Mouse (Mus musculus): ENCODE data around the gene Cpne1.
"Not testable (repeated sequence)": the region's sequence is repeated elsewhere in the genome, so short reads cannot be mapped to it uniquely, and the experiment has no call there.

The Cpne1 gene

DNA sequence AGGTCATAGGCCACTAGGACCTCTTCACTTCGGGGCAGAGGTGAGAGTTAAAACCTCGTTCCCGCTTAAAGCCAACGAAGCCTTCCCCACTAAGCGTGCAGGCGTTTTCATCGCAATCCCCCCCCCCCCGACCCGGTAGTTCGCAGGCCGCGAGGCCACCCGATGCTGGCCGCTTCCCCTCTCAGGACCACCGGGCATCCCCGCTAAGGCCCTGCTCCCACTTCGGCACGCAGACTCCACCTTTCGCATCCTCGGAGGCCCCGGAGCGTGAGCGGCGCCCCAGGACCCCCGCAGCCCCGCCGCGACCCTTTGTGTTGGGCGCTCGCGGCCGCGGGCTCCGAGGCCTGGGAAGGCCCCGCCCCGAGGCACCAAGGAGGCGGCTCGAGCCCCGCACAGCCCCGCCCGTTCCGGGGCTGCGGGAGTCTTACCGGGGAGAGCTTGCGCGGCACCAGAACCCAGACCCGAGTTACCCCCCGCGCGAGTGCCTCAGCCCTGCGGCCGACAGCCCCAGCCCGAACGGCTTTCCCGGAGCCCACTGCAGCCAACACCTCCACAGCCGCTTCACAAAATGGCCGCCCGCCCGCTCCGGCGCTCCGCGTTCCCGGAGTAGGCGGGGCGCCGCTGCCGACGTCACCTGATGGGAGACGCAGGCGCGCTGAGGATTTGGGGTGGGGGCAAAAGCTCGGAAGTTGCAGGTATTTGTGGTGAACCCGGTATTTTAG, at the start of gene Cpne1, which contains the start of gene Rbm12:
TSS of gene Cpne1 (minus strand) at position 608 of the 722 bp plus-strand sequence.
TSS of gene Rbm12 (minus strand) at position 621 of the 722 bp plus-strand sequence.
- peak; percentile 90 to 92 for DNase-seq (ENCODE audit: low spot score in 2 of 2)

DNA sequence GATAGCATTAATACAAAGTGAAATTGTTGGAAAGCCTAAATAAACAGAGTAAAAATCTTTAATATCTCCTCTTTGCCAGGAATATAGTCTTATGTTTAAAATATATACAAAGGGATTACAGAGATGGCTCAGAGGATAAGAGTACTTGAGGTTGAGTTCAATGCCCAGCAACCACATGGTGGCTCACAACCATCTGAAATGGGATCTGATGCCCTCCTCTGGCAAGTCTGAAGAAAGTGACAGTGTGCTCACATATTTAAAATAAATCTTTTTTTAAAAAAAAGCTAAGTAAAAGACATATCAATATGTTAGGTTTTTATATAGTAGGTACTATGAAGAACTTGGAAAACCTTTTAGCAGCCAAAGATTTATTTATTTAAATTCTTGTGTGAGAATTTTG, 39.8 kb upstream of the Cpne1 start:
- no peak for DNase-seq (ENCODE audit: low spot score in 2 of 2)

DNA sequence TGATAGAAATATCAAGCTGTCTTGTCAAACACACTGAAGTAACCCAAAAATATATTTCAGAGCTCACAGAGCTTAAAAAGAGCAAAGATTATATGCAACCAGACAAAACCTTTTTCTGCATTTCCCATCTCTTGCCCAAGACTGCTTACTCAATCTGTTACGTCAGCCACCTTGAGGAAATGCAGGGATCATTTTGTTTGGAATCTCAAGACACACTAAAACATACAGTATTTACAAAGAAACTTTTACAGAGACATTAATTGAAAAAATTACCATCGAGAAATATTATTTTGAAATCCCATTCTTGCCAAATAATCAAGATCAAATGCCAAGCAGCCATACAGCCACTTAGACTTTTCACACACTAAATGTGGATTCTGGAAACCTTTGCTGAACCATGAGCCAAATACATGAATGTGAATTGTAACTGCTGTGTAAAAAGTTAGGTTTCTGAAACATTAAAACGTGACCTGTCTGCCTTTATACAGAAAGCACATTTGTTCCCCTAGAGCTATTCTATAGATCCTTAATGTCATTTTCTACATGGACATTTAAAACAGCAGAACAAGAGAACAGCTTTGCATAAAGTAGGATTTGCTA, 35.7 kb upstream of the Cpne1 start:
- DNase-seq (ENCODE audit: low spot score in 2 of 2) = no peak

DNA sequence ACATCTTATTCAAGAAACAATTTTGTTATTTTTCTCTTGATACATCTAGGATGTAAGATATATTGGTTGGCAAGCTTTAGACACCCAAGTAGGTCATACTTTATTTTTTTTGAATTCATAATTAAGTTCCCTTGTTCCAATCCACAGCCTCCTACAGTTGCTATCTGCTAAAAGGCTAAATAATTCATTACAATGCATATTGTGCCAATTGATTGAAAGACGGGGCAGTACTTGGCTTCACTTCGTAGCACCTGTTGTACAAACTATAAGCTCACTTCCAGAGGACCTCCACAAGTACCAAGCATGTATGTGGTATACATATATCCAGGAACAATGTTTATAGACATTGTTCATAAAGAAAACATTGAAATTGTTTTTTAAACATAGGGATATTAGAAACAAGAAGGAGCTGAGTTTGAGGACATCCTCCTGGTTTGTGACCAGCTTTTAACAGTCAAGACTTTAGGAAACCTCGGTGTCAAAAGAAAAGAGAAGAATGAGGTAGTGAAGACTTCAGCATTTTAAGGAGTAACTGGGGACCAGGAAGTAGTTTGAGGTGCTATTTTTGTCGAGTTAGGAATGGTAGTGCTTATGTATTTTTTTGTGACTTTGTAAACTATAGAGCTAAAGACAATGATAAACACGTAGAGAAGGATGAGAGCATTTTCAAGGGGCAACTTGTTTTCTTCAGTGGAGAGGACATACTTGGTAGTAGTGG, 34.7 kb upstream of the Cpne1 start:
- DNase-seq (ENCODE audit: low spot score in 2 of 2) = no peak

DNA sequence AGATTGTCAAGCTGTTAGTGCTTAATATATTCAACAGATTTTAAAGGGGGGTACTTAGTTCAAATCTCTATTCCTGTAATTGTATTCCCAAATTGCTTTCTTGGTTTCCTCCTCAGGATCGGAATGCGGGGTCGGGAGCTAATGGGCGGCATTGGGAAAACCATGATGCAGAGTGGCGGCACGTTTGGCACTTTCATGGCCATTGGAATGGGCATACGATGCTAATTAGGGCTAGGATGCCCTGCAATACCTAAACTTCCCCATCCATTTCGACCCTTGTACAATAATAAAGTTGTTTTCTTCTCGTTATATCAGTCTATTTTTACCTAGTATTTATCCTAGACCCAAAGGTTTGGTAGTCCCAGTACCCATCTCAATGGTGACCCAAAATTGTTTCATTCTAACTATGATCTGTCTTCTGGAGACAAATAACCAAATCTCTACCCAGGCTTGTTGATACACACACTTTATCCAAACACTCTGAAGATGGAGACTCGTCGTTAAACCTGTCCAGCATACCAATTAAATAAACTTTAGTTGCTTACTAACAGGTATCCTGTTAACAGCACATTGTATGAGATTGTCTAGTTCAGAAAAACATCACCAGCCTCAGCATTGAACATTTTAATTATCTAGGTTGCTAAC, 33.8 kb upstream of the Cpne1 start:
- DNase-seq (ENCODE audit: low spot score in 2 of 2) = no peak

DNA sequence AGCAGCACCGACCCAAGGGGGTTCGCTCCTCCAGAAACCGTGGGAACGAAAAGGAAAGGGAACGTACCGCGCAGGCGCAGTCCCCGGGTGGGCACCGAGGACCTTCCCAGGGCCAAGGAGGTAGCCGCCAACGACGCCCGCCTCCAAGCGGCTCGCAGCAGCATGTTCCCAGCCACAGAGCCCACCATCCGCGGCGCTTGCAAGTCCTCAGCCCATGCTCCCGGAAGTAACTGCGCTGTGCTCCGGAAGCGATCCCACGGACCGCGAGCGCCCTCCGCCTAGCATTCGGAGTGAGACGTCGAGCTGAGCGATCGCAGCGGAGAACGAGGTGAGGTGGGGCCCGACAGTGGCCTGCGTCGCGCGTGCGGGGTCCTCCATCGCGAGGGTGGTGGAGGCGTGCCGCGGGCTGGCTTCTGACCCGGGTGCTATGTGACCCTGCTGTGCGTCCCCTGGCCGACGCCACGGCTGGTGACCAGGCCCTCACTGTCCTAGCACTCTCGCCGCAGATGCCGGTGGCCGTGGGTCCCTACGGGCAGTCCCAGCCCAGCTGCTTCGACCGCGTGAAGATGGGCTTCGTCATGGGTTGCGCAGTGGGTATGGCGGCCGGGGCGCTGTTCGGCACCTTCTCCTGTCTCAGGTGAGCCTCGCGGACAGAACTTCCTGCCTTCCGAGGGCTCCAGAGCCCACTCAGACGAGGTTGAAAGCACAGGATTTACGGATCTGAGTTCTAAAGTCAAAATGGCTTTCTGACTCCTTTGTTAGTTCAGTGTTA, 32.4 kb upstream of the Cpne1 start, which contains the start of the genes Romo1 and Nfs1:
TSS of gene Romo1 (plus strand) at position 87 of the 772 bp plus-strand sequence.
TSS of gene Nfs1 (minus strand) at position 234 of the 772 bp plus-strand sequence.
- peak; percentile 94 for DNase-seq (ENCODE audit: low spot score in 2 of 2)

DNA sequence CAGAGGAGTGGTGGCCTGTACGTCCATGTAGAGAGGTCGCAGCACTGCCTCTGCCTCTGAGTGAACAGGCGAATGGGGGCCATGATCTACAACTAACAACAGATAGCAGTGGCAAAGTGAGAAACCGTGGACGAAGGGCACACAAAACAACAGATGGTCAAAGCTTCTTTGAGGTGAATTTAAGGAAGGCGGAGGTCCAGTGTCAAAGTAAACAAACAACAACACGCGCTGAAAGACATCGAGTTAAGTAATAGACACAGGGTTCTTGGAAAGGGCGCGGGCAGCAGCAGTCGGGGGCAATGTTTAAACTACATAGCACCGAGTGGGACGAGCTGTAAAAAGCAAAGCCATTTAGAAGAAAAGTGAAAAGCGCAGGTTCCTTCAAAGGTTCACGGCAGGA, 31.6 kb upstream of the Cpne1 start:
- peak in 1 of 2 experiments; percentile 4 for DNase-seq (ENCODE audit: low spot score in 2 of 2)

DNA sequence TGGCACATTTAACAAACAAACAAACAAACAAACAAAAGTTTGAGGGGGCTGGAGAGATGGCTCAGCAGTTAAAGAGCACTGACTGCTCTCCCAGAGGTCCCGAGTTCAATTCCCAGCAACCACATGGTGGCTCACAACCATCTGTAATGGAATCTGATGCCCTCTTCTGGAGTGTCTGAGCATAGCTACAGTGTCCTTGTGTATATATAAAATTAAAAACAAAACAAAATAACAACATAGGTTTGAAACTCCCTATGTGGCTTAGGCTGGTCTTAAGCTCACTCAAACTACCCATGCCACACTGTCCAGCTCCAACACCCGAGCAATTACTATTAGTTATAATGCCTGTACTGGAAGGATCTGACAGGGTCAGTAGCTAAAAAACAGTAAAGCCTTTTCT, 31.1 kb upstream of the Cpne1 start:
- no peak for DNase-seq (ENCODE audit: low spot score in 2 of 2)

DNA sequence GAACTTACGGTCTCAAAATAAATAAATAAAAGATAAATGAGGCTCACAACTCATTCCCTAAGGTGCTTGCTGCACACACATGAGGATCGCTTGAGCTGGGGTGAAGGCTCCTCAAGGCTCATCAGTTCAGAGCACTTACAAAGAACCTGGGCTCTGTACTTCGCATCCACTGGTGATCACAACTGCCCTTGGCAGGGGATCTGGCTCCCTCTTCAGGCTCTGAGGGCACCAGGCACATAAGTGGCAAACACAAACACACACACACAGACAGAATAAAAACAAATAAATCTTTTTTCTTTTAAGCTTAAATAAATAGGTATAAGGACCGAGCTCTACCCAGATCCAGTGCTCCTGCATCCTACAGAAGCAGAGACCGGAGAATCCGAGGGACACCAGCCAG, 23.9 kb upstream of the Cpne1 start:
- no peak for DNase-seq (ENCODE audit: low spot score in 2 of 2)

DNA sequence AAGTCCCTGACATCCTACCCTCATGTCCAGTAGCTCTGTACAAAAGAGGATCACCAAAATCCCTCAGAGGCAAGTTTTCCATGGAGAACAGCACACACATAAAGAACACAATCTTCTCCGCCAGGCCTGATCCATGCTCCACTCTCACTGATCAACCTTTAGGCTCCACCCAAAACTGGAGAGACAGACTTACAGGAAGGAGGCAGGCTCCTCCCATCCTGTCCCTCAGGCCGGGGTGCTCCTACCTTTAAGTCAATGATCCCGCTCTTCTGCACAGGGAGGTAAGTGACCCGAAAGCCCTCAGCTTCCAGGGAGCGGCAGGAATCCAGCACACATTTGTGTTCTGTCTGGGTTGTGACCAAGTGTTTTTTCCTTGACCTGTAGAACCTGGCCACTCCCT, 22.4 kb upstream of the Cpne1 start:
- DNase-seq (ENCODE audit: low spot score in 2 of 2) = no peak

DNA sequence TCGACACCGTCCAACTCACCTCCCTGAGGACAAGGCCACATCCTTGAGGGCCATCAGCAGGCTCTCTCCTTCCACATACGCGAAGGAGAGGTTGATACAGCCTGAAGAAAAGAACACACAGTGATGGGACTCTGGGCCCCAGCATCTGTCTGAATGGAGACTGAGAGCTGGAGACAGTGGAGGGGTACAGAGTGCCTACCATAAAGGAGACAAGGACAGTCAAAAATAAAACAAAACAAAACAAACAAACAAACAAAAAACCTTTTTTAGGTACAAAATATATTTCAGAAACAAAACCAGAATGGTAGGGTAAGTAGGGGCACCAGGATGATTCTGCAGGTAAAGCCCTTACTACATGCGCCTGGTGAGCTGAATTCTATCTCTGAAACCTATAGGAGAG, 15.2 kb upstream of the Cpne1 start, which contains the start of gene Gm28036:
TSS of gene Gm28036 (minus strand) at position 101 of the 400 bp plus-strand sequence.
- no peak for DNase-seq (ENCODE audit: low spot score in 2 of 2)

DNA sequence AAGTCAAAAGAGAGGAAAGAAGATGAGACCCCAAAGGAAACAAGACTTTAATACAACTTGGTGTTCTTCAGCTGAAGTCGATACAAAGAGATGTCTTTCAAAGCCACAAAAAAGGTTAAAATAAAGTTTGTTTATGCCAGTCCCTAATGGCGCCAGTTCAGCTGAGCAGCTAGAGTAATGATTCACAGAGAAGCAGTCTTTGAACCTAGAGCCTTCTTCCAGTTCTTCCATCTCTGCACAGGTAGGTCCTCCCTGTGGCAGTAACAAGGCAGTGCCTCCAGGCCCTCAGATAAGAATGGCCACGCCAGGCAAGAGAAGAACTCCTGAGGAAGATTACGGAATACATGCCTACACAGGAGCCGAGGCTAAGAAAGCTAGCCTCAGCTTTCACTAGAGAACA, 12.0 kb upstream of the Cpne1 start:
- DNase-seq (ENCODE audit: low spot score in 2 of 2) = no peak

DNA sequence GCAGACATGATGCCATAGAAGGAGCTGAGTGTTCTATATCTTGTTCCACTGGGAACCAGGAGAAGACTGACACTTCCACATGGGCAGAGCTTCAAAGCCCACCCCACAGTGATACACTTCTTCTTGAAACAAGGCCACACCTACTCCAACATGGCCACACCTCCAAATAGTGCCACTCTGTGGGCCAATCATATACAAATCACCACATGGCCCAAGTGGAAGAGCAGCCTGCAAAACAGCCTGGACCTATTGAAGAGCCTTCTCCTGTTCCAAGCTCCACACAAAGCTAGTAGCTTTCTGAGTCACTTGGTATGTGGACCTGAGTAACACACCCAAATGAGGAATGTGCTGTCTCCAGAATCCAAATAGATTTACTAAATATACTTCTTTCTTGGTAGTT, 7.8 kb upstream of the Cpne1 start:
- no peak for DNase-seq (ENCODE audit: low spot score in 2 of 2)

DNA sequence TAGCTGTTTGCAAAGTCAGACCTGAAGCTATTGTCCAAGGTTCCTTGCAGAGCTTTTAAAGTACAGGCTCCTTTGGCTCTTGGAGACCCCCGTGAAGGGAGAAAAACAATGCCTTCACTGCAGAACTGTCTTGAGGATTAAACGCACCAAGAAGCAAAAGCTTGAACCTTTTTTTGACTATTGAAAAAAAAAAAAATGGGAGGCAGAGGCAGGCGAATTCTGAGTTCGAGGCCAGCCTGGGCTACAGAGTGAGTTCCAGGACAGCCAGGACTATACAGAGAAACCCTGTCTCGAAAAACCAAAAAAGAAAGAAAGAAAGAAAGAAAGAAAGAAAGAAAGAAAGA, 287 bp upstream of the Cpne1 start:
- not testable (repeated sequence) for DNase-seq (ENCODE audit: low spot score in 2 of 2)

DNA sequence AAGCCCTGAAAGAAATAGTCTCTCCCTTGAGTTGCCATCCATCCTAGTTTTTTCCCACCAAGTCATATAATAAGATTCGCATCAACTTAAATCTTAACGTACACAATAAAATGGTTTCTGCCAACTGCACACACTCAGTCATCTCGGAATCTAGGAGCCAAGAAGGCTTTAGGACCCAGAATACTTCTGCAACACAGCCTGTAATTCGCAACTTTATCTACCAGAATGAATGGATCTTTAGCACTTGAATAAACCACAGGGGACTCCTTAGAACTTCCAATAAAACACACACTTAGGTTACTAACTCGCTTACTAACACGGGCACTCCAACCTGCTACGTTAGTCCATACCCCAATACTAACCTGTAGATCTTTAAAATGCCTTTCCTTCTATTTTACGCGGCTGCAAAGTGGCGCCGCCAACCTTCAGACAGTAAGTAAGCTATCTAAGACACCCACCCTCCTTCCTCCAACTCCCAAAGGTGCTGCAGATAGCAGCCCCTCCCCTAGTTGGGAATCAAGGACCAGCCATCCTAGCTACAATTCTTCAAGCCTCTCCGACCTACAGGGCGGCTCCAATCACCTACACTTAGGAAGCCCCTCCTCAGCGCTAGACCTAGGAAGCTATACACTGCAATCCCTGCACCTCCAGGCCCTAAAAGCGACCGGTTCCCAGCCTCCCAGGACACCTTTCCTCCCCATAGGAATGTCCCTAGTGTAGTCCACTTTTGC, 973 bp downstream of the Cpne1 start:
- DNase-seq (ENCODE audit: low spot score in 2 of 2) = peak; percentile 29 to 32

DNA sequence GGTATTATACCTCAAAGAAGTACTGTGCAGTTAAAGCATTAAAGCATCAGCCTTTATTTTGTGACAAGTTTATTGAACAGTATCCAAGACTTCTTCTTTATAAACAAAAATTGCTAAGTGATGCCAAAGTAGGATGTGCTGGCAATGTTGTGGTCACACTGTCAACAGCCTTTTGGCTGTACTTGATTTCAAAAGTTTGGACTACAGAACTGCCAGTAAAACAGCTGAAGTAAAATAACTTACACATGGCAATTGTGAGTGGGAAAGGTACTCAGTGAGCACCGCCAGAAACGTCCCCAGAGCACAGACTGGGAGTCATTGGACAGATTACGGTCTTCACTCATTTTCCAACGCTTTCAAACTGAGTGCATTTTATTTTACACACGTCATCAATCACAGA, 19.8 kb downstream of the Cpne1 start:
- DNase-seq (ENCODE audit: low spot score in 2 of 2) = no peak

DNA sequence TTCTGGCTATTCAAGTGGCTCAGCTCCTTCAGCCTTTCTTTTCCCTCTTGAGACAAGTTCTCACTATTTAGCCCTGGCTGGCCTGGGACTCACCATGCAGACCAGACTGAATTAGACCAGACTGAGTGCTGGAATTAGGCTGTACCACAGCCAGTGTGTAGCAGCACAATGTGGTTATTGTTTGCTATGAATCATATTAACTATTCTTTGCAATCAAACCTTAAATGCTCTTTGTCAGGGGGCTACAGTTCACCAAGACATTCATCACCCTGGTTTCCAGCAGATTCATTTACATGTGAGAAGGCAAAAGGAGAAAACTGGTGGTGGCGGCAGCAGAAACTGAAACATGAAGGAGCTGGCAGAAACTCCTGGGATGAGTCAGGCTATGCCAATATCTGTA, 22.0 kb downstream of the Cpne1 start:
- DNase-seq (ENCODE audit: low spot score in 2 of 2) = peak in 1 of 2 experiments; percentile 44

DNA sequence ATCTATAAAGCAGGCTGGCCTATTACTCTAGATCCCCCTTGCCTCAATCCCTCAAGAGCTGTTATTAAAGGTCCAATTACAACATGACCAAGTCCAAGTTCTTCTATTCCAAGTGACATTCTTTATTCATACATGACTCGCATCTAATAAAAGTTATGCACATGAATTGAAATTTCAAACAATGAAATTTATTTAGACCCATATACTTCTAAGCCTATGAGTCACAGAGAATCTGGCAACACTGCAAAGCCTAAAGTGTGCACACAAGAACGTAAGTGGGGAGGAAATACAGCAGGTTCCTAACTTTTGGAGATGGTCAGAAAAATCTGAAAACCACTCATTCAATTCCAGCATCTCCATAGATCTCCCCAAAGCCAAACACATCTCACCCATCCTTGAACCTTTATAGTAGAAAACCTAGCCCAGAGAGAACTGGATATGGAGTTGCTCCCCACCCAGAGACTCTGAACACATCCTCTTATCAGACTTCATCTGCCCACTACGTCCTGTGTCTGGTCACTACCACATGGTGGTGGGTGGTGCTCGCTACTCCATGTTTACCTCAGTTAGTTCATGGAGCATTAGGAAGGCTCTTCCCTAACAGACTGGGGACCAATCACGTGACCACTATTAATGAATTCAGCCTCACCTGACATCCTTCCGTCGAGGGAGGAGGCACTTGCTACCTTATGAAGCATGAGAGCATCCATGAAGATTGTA, 24.2 kb downstream of the Cpne1 start:
- DNase-seq (ENCODE audit: low spot score in 2 of 2) = no peak

DNA sequence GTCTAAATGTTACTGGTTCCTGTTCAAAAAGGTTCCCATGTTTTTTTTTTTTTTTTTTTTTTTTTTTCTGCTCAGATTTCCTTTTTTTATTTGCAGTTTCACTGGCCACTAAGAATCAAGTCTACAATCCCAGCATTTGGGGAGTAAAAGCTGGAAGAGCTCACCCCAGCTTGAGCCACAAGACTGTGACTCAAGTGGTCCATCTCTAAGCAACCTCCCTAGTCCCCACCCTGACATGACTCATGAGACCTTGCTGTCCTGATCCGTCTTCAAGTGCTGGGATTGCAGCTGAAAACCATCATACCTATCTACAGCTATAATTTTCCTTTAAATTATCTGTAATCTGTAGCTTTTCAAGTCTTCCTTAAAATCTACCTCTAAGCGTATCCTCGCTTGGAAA, 27.2 kb downstream of the Cpne1 start:
- DNase-seq (ENCODE audit: low spot score in 2 of 2) = no peak

DNA sequence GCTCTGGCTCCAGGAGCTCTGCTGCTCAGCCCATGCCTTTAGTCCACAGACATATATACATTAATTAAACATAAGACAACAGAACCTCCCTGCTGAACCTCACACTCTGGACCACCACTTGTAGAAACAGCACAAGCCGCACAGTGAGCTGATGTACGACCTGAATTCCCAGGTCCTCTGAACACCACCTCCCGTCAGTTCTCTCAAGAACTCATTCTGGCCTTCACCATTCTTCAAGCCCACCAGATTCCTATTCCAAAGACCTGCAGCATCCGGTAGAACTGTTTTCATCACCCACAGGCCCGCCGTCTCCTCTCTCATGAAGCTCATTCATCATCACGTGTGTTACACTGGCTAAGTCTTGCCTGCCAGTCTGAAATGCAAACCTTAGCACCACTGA, 31.4 kb downstream of the Cpne1 start:
- no peak for DNase-seq (ENCODE audit: low spot score in 2 of 2)

All from frontal cortex, postnatal 36 days (tissue).